Mouse (Mus musculus): ENCODE measurements around the gene Syngr1.

The Syngr1 gene

GRCm38 (mm10) chr15:80091121-80091955, at the start of gene Syngr1, which contains the start of gene Rpl3:
Gene Syngr1 (plus strand): TSS chr15:80091334.
Gene Rpl3 (minus strand): TSS chr15:80091868.
- peak; percentile 59 for DNase-seq (ENCODE audit: low spot score)

- no peak for DNase-seq (ENCODE audit: low spot score)
These were observed 49.0 kb upstream of the Syngr1 start for GRCm38 (mm10) chr15:80042152-80042551.

GRCm38 (mm10) chr15:80044249-80044648, 46.9 kb upstream of the Syngr1 start:
- DNase-seq (ENCODE audit: low spot score), result no peak

- DNase-seq (ENCODE audit: low spot score), result no peak
These were observed 45.4 kb upstream of the Syngr1 start for GRCm38 (mm10) chr15:80045749-80046148.

GRCm38 (mm10) chr15:80047242-80047641, 43.9 kb upstream of the Syngr1 start:
- no peak for DNase-seq (ENCODE audit: low spot score)

GRCm38 (mm10) chr15:80047973-80048372, 43.2 kb upstream of the Syngr1 start:
- DNase-seq (ENCODE audit: low spot score), result no peak

GRCm38 (mm10) chr15:80050093-80050492, 41.0 kb upstream of the Syngr1 start:
- no peak for DNase-seq (ENCODE audit: low spot score)

GRCm38 (mm10) chr15:80051092-80051761, 39.9 kb upstream of the Syngr1 start:
- DNase-seq (ENCODE audit: low spot score), result no peak

- DNase-seq (ENCODE audit: low spot score), result no peak
These were observed 39.4 kb upstream of the Syngr1 start for GRCm38 (mm10) chr15:80051782-80052181.

- DNase-seq (ENCODE audit: low spot score), result no peak
These were observed 37.6 kb upstream of the Syngr1 start for GRCm38 (mm10) chr15:80053381-80054033.

- DNase-seq (ENCODE audit: low spot score), result no peak
These were observed 37.0 kb upstream of the Syngr1 start for GRCm38 (mm10) chr15:80054034-80054710.

- DNase-seq (ENCODE audit: low spot score), result no peak
These were observed 33.0 kb upstream of the Syngr1 start for GRCm38 (mm10) chr15:80058151-80058550.

GRCm38 (mm10) chr15:80059606-80060005, 31.5 kb upstream of the Syngr1 start:
- no peak for DNase-seq (ENCODE audit: low spot score)

GRCm38 (mm10) chr15:80060356-80061070, 30.6 kb upstream of the Syngr1 start:
- no peak for DNase-seq (ENCODE audit: low spot score)

- DNase-seq (ENCODE audit: low spot score), result no peak
These were observed 30.0 kb upstream of the Syngr1 start for GRCm38 (mm10) chr15:80061071-80061550.

- no peak for DNase-seq (ENCODE audit: low spot score)
These were observed 28.8 kb upstream of the Syngr1 start for GRCm38 (mm10) chr15:80062339-80062738.

GRCm38 (mm10) chr15:80062821-80063220, 28.3 kb upstream of the Syngr1 start:
- no peak for DNase-seq (ENCODE audit: low spot score)

- DNase-seq (ENCODE audit: low spot score), result no peak
These were observed 26.2 kb upstream of the Syngr1 start for GRCm38 (mm10) chr15:80064965-80065364.

GRCm38 (mm10) chr15:80065414-80065813, 25.7 kb upstream of the Syngr1 start:
- no peak for DNase-seq (ENCODE audit: low spot score)

GRCm38 (mm10) chr15:80066538-80066937, 24.6 kb upstream of the Syngr1 start:
- DNase-seq (ENCODE audit: low spot score), result no peak

GRCm38 (mm10) chr15:80069171-80069570, 22.0 kb upstream of the Syngr1 start:
- DNase-seq (ENCODE audit: low spot score), result no peak

Measured in left cerebral cortex, adult 11 months (tissue).